Mouse (Mus musculus) heart, postnatal 25 days (tissue): ENCODE measurements around the gene Rbbp7. TPM values are rescaled to one million over a fixed set of nuclear protein-coding genes. Genes with fewer than 3 reads are reported as not detected.
"Not testable (repeated sequence)": the region's sequence is repeated elsewhere in the genome, so short reads cannot be mapped to it uniquely, and the experiment has no call there.

ENCODE experiments used
- DNase-seq: peaks from one replicate; pipeline ENCODE4 v3.0.0; 2022; ENCODE audit warnings: low spot score
- intact Hi-C: fragments of 180-260 bp; cut with DNase I; formaldehyde crosslinking; loops from one replicate; pipeline ENCODE4 v1.15.1; 2025
- total RNA-seq, 2 experiments: library from RNA; stranded (reverse); gene quantifications; 2 replicates each; pipeline ENCODE4 v1.2.3; 2021

Gene Rbbp7
- total RNA-seq, 2 experiments from 2014 or later, result 154 to 168 TPM

GRCm38 (mm10) chrX:162788372-162788771, 28.2 kb downstream of the Rbbp7 start:
- intact Hi-C loops, result no loop called here

GRCm38 (mm10) chrX:162791392-162791791, 31.2 kb downstream of the Rbbp7 start:
- intact Hi-C loops, result not testable (repeated sequence)

More at GRCm38 (mm10) chrX:162788372-162788771, 28.2 kb downstream of the Rbbp7 start:
- DNase-seq, result no peak

GRCm38 (mm10) chrX:162800371-162800770, 40.2 kb downstream of the Rbbp7 start:
- intact Hi-C loops, result no loop called here
- no peak for DNase-seq

More at GRCm38 (mm10) chrX:162791392-162791791, 31.2 kb downstream of the Rbbp7 start:
- DNase-seq, result not testable (repeated sequence)

- no peak for DNase-seq
- intact Hi-C loops, result loop anchor here (5.0 kb wide), 1 partner anchor 66 kb away; the partner anchor contains the start of gene Rbbp7
Measured at GRCm38 (mm10) chrX:162828016-162828415, 67.8 kb downstream of the Rbbp7 start.

Other genes with a start within 250 kb of the Rbbp7 start
- gene Reps2, start 116.8 kb upstream of the Rbbp7 start, total RNA-seq, result 1 to 10 TPM in 1 of 2 experiments, under 1 TPM in 1; 0.88 to 1.7 TPM
- 1 to 10 TPM; 7.3 to 7.7 TPM for gene Txlng, start 69.1 kb downstream of the Rbbp7 start, total RNA-seq
- 10 to 100 TPM; 27.3 to 28.8 TPM for gene Syap1, start 128.0 kb downstream of the Rbbp7 start, total RNA-seq
- 10 to 100 TPM; 12.7 to 17.2 TPM for gene Ctps2, start 140.8 kb downstream of the Rbbp7 start, total RNA-seq
- not detected for gene S100g, start 204.2 kb downstream of the Rbbp7 start, total RNA-seq